Mouse (Mus musculus) gonadal fat pad, adult 2 months (tissue): Measurements from ENCODE around the gene Nmur2. TPM values are rescaled to one million over a fixed set of nuclear protein-coding genes. Genes with fewer than 3 reads are reported as not detected.

Experiments used
- DNase-seq: peaks from one replicate; pipeline ENCODE4 v3.0.0-alpha.2; 2012; ENCODE audit warnings: low read depth
- polyA plus RNA-seq: library from polyadenylated mRNA; depleted of rRNA; stranded (reverse); fragments of >200 nt; gene quantifications from 2 replicates; pipeline ENCODE4 v1.2.3, GENCODE M21; 2012; rRNA removed

Nmur2 gene
- polyA plus RNA-seq = 0.35 and 0.48 TPM in 2 replicates

DNA sequence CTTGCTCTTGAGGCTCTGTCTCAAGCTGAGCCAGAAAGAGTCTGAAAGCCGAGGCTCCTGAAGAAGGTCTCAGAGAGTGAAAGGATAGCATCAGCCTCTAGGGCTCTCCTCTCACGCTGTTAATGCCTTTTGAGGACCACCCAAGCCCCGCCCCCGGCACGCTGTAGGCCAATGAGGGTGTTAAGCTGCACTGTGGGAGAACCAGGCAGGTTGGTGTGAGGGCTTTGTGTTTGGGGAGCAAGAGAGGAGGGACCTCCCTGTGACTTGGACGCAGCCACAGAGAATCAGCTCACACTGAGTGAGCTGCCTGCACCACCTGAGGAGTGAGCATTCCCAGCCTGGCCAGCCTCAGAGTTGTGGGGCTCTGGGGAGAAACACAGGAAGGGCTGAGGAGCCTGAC is at the start of gene Nmur2:
Gene Nmur2 (minus strand): TSS at position 94 of the 400 bp plus-strand sequence.
- DNase-seq = no peak

DNA sequence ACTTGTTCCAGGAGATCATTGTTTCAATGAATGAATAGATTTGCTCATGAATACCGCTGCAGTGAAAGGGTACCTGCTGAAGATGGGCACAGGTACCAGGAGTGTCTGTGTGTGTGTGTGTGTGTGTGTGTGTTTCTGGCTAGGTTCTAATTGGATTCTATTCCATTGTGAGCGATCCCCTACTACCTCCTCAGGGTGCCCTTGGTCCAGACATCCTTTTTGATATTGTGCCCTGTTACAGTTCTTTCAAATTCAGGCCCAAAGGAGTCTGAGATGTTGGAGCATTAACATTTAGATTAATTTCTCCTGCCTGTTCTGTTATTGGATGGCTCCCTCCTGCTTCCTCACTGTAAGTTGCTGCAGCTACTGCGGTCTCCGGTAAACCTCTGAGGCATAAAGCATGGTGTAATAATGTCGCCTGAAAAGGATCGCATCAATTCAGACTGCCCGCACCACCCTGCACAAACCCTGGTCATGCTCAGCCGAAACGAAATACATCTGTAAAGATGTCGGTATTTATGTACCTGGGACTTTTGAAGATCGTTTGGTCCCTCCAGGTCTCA is 48.4 kb upstream of the Nmur2 start:
- DNase-seq = no peak

DNA sequence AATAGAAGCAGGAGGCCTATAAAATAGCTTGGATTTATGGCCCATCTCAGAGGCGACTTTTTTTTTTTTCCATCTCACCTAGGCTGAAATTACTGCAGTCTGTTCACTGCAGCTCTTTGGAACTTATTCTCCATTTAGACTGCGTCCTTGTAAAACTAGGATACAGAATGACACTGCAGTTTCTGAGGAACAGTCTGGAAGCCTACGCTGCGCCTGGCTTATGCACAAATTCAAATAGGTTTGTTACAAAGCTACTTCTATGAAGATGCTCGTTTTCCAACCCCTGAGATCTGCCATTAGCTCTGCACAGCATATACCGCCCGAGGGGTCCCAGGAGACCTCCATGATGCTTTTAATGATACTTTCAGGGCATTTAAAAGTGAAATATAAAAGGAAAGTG is 31.3 kb upstream of the Nmur2 start:
- no peak for DNase-seq

DNA sequence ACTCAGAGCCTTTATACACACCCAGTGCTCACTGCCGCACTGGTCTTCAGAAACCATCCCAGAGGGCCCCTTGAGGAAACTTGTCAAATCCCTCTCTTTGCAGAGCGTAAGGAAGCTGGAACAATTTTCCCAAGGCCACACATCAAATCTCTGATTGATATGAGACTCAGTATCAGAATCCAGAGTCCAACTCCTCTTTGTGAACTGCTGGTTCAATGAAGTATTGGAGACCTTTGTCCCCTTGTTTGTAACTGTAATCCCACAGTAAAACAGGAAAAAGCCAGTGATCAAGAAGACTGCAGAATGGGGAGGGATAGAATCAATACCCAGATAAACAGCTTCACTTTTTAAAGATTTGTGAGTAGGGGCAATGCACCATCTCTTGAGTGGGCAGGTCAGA is 28.8 kb upstream of the Nmur2 start:
- DNase-seq = no peak

DNA sequence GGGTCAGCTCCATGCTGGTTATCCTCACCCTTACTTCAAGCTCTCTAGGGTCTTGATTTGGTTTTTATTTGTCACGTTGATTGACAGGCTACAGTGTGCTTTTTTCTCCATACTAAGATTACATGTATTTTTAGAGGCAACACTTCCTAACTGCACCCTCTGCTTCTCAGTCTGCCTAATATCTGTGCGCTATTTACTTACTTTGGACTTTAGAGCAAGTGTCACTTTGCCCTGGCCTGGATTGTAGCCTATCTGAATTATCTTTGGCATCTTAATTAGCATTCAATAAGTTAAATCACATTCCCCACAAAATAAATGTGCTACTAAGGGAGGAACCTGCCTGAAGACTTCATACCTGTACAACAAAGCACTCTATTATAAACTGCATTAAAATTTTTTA is 24.3 kb upstream of the Nmur2 start:
- DNase-seq = no peak

DNA sequence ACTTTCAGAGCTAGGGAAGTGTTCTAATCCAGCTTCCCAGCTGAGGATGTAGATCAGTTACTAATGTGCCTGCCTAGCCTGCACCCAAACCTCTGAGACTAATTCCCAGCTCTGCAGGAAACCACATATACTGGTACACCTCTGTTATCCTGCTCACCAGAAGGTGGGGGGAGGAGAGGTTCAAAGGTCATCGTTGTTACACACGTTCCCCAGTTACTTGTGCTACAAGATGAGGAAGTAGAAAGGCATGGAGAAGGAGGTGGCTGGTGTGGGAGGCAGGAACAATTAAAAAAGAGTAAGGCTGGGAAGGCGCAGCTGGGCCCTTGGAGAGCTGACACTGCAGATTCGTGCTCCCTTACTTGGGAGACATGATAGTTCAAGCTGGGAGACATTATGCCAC is 23.8 kb upstream of the Nmur2 start:
- no peak for DNase-seq

DNA sequence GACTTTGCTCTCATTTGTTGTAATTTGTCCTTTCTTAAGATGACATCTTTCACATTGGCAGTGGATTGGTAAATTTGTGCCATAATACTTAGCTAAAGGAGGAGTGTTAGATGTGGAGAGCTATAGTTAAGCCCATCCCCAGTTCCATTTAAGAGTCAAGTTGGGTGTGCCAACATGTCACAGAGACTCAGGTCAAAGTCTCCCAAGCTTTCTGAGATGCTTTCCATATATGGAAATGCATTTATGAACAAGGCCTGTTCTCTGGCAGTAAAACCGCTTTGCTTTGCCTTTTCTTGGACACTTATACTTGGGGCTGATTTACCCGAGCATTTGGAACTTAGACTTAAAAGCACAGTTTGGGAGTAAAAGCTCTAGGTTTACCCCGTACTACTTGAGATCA is 18.4 kb upstream of the Nmur2 start:
- DNase-seq = no peak

DNA sequence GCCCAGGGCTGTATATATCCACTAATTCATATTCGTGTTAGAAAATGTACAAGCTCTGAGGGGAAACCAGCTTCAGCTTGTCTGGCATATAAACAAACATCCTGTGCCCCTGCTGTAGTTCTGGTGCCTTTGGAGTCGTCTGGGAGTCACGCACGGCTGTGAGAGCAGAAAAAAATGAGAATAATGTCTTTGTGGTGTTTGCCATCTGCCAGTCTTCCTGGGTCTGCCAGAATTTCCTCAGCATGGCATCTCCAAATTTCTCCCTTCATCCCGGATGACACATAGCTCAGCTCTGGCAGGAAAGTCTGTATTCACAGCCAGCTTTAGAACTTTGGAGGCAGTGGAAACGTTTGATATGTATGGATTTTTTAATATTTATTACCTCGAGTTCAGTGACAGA is 13.6 kb upstream of the Nmur2 start:
- DNase-seq = no peak

DNA sequence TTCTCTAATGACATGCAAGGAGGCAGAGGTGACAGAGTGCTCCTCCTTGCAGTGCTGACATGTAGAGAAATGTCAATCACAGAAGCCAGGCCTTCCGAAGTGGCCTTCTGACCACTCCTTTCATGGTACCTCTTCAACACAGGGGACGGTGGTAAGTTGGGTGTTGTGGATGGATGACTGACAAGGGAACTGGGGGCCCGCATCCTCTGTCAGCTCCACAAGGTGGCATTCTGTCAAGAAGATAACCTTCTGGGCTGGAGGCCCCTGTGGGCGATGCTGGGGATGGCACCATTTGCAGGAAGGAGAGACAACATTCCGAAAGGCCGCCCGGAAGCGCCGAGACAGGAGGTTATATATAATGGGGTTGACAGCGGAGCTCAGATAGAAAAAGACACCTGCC is 14.0 kb downstream of the Nmur2 start:
- DNase-seq = no peak

DNA sequence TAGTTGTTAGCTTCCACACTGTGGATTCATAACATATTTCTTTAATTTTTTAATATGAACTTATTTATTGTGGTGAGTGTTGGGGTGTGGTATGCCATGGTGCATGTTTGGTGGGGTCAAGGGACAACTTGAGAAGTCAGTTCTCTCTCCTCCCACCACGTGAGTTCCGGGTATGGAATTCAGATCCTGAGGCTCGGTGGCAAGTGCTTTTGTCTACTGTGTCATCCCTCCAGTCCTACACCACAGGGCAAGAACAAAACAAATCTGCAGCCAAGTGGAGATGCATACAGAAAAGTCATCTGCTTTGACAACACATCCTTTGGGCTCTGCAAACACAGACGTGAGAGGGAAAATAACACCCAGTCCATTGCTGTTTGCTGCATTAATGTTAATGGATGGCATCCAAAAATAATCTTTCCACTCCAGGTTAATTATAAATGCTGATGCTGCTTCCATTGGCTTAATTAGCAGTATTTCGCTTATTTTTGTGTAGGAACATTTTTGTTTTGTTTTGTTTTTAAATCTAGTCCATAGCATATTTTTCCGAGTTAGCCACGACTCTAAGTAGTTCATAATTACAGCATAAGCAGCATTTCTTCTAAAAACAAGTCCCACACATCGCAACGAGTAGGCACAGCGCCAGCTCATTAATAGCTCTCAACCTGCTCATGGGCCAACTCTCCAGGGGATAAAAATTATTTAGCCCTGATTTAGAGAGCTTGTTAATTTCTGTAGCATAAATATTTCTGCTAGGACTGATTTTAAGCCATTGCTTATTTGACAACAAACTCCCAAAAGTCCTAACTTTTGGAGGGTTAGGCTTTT is 14.9 kb downstream of the Nmur2 start:
- DNase-seq = no peak

DNA sequence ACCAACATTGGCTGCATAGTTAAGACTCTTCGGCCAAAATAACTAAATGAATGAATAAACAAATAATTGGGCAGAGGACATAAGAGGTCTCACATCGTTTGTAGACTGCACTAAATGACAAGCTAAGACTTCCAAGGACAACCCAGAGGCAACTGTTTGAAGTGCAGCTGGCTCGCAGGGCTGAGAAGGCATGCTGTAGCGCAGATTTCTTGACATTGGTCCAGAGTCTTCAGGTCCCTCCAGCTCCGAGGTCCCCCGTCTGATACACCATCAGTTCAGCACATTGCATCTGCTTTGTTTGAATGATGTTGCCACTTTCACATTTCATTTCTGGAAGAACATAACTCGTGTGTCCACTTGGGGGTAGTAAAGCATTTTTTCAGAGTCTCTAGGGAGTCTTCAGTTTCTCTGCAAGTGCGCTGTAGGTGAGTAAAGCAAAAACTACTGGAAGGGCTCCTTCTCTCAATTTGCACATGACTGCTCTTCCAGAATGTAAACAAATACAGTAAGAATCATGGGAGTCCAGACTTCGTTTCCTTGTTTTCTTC is 27.2 kb downstream of the Nmur2 start:
- no peak for DNase-seq

DNA sequence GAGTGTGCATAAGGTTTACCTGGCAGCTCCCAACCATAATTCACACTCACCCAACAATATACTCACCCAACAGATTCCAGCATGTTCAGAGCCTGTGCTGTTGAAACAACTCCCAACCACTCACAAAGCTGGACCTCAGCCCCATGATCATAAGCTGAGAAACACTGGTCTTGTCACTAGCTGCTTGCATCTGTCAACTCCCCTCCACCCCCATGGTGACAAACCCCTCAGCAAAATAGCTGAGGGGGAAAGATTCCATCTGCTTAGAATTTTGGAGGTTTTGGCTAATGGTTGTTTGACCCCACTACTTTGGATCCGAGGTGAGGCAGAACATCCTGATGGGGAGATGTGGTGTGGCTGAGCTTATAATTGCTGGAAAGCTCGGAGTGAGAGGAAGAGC is 28.4 kb downstream of the Nmur2 start:
- no peak for DNase-seq

DNA sequence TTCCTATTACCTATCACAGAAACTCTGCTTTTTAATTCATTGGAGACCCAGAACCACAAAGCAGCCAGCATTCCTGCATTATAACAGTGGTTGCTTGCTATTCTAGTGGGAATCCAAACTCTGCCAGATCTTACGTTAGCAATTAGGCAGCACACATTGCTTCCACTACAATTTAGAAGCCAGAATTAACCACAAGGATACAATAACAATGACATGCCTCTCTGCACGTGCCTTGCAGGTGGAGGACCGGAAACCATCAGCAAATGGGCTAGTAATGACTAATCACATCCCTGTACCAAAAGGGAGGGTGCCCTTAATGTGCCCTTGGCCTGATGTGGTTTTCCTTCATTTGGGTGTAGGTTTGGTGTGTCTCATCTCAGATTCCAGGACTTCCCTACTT is 32.5 kb downstream of the Nmur2 start:
- DNase-seq = no peak

DNA sequence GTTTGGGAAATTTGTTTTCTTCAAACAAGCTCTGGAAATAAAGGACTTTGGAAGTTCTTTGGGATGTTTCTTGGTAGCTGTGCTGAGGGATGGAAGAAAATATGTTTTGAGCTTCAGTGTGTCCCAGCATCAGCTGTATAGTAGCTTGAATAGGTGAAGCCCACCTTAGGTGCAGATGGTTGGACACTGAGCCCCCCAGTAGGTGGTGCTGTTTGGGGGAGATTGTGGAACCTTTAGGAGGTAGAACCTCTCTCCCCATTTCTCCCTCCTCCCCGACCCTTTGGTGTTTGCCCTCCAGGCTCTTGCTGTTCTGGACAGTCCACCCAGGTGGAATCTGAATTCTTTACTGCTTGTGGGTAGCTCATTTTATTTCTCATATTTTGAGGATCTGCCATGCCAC is 48.0 kb downstream of the Nmur2 start:
- DNase-seq = no peak

DNA sequence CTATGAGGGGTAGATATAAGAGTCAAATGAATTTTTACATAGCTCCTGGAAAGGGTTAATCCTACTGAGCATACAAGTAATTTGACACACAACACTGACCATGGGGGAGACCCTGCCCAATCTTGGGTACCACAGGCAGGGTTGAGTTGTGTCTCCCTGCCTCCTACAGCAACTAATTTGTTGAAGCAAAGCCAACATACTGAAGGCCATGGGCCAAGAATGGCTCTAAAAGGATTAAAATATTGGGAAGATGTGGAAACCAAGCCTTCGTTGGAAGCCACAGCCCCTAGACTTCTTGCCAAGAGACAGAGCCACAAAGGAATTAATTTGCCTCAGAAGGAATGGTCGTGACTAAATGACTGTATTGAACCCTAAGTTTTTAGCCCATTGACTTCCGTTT is 48.7 kb downstream of the Nmur2 start:
- DNase-seq = no peak

DNA sequence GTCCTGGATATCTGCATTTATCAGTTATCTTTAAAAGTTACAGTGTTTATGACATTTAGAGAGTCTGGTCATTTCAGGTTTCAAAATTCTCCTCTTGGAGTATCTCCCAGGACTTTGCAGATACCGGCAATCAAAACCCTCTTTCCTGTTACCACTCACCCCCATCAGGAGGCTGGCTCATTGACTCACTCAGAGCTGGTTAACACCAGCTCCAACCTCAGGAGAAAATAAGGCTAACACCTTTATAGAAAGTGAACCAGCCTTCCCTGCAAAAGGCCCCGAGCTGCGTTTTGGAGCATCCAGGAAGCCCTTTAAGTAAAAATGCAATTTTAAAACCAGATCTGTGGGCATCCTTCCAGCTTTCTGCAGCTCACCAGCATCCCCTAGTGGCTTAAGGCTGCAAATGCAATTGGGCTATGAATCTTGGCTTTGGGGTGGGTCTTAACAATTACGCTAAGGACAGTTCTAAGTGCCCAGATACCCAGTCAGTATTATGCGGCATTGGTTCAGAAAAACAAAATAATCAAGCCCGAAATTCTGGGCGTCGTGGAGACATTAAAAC is 49.2 kb downstream of the Nmur2 start:
- DNase-seq = no peak

DNA sequence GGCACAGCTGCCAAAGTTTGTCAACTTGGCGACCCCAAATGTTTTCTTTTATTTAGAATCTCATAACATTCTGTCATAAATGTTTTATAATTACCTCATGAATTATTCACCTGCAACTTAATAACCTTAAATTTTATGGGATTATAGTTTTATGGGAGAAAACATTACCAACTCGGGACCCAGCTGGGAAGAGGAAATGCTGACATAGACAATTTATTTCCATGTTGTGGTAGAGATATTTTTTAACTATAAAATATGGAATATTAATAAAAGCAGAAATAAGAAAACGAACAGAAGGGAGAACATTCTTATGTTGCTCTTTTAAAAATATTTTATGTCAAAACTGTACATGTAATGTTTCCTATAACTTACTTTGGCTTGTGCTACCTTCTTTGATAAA is 56.2 kb downstream of the Nmur2 start:
- no peak for DNase-seq

DNA sequence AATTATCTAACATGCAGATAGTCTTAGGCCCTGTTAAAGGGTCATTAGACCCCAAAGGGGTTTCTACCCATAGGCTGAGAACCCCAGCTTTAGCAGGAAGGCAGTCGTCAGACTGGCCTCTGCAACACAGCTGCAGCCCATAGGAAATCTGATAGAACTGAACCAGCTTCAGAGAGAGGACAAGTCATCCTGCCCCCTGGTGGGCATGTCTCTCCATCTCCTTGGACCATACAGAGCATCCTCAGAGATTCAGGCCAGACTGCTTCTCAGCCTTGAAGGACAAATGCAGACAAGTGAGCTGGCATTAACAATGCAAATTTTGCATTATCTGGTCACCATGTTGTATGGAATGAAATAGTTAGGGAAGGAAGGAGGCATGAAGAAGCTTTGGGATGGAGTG is 59.2 kb downstream of the Nmur2 start:
- DNase-seq = no peak

DNA sequence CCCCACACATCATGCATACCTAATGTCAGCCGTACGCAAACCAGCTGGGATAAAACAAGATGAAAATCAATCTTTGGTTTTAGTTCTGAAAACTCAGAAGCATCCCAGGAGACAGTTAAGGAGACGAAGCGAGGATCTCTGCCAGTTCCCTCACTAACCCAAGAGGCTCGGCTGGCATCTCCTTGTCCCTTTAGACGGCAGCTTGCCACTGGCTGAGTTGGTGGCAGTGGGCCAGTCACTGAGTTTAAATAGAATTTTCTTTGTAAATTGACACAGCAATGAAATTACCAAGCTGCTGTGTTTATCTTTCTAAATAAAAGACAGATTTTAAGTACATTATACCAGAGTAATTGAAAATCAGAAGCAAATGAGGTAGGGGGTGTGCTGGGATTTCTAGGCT is 62.7 kb downstream of the Nmur2 start:
- no peak for DNase-seq
